Mouse (Mus musculus) layer of hippocampus, postnatal 14 days (tissue): ENCODE results near the gene Tmem52. TPM values are rescaled to one million over a fixed set of nuclear protein-coding genes. Genes with fewer than 3 reads are reported as not detected.

Source experiments
- DNase-seq, 2 experiments: peaks; one replicate each; pipeline ENCODE4 v3.0.0; 2021 to 2022; ENCODE audit warnings: low spot score in 2 of 2, mixed read lengths in 1 of 2
- total RNA-seq, 2 experiments: library from RNA; stranded (reverse); gene quantifications; 2 replicates each; pipeline ENCODE4 v1.2.3; 2021

Gene Tmem52
- total RNA-seq, 2 experiments from 2014 or later = 6.2 to 10.5 TPM

- DNase-seq = no peak
These were observed 36.2 kb downstream of the Tmem52 start for GRCm38 (mm10) chr4:155505067-155505466.

GRCm38 (mm10) chr4:155505671-155506295 lies 36.9 kb downstream of the Tmem52 start:
- DNase-seq = no peak

- no peak for DNase-seq
These were observed 39.7 kb downstream of the Tmem52 start for GRCm38 (mm10) chr4:155508614-155509013.

- no peak for DNase-seq
These were observed 42.1 kb downstream of the Tmem52 start for GRCm38 (mm10) chr4:155510981-155511380.

GRCm38 (mm10) chr4:155514810-155515209 lies 45.9 kb downstream of the Tmem52 start:
- no peak for DNase-seq

- no peak for DNase-seq
These were observed 49.1 kb downstream of the Tmem52 start for GRCm38 (mm10) chr4:155517948-155518517.

Other genes starting within 250 kb of the Tmem52 start
- gene Ski, start 246.5 kb upstream of the Tmem52 start, total RNA-seq = 100 to 1,000 TPM; 115 to 117 TPM
- gene Faap20, start 219.3 kb upstream of the Tmem52 start, total RNA-seq = 10 to 100 TPM; 24.2 to 24.5 TPM
- gene Prkcz, start 107.8 kb upstream of the Tmem52 start, total RNA-seq = 100 to 1,000 TPM; 148 to 158 TPM
- 10 to 100 TPM; 10.4 to 14.9 TPM for gene Gabrd, start 71.0 kb upstream of the Tmem52 start, total RNA-seq
- gene Cfap74, start 59.9 kb upstream of the Tmem52 start, total RNA-seq = 10 to 100 TPM in 1 of 2 experiments, 1 to 10 TPM in 1; 9.6 to 11.5 TPM
- 100 to 1,000 TPM; 855 to 871 TPM for gene Gnb1, start 22.2 kb downstream of the Tmem52 start, total RNA-seq
- gene Nadk, start 93.3 kb downstream of the Tmem52 start, total RNA-seq = 10 to 100 TPM; 61.0 to 68.9 TPM
- 10 to 100 TPM; 41.4 to 46.1 TPM for gene Slc35e2, start 132.3 kb downstream of the Tmem52 start, total RNA-seq
- 10 to 100 TPM; 45.4 to 50.7 TPM for gene Cdk11b, start 155.7 kb downstream of the Tmem52 start, total RNA-seq
- not detected for gene Gm10563, start 176.3 kb downstream of the Tmem52 start, total RNA-seq
- gene Mmp23, start 184.3 kb downstream of the Tmem52 start, total RNA-seq = 1 to 10 TPM; 1.5 to 4.7 TPM
- gene Mib2, start 200.1 kb downstream of the Tmem52 start, total RNA-seq = 10 to 100 TPM; 86.7 to 87.7 TPM
- 10 to 100 TPM; 22.5 to 26.4 TPM for gene Fndc10, start 225.2 kb downstream of the Tmem52 start, total RNA-seq
- gene Ssu72, start 235.7 kb downstream of the Tmem52 start, total RNA-seq = 10 to 100 TPM; 65.7 to 79.1 TPM